Mouse (Mus musculus) gonadal fat pad, adult 2 months (tissue): ENCODE results near the gene B3galt2. TPM values are rescaled to one million over a fixed set of nuclear protein-coding genes. Genes with fewer than 3 reads are reported as not detected.

Source experiments
- DNase-seq: peaks from one replicate; pipeline ENCODE4 v3.0.0-alpha.2; 2012; ENCODE audit warnings: low read depth
- polyA plus RNA-seq: library from polyadenylated mRNA; depleted of rRNA; stranded (reverse); fragments of >200 nt; gene quantifications from 2 replicates; pipeline ENCODE4 v1.2.3, GENCODE M21; 2012; rRNA removed

B3galt2 gene
- polyA plus RNA-seq, 1 experiment, result 8.8 TPM

DNA sequence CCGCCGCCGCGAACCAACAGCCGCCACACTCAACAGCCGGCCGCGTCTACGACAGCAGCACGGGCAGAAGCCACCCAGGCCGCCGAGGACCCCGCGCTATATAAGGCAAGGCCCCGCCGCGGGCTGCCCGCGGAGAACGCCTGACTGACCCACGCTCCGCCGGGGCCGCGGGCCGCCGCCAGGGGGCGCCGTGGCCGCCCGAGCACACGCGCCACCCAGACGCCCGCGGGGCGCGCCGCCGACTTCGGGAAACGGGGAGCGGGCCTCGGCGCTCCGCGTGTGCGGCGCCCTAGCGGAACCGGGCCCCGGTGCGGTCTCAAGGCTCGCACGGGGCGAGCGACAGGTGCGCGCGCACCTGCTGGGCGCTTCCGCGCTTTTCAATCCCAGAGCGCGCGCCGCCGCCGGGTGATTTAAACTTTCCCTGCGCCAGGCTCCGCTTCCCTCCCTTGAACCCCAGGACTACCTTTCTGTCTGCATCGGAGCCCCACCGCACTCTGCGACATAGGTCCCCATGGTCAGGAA is 62.3 kb downstream of the B3galt2 start, which contains the start of gene Cdc73:
Cdc73 (minus strand) TSS at position 153 of the 522 bp plus-strand sequence.
- no peak for DNase-seq

Other genes starting within 250 kb of the B3galt2 start
- 3.8 and 4.9 TPM in 2 replicates for gene Cdc73, start 62.2 kb downstream of the B3galt2 start, polyA plus RNA-seq
- 16.6 and 18.1 TPM in 2 replicates for gene Glrx2, start 75.7 kb downstream of the B3galt2 start, polyA plus RNA-seq
- gene Trove2, start 136.4 kb downstream of the B3galt2 start, polyA plus RNA-seq, result 2.1 and 2.8 TPM in 2 replicates
- gene Uchl5, start 136.6 kb downstream of the B3galt2 start, polyA plus RNA-seq, result 2.4 and 4.5 TPM in 2 replicates